Mouse (Mus musculus) midbrain, postnatal 0 days (tissue): ENCODE data around the gene Lca5l. TPM values are rescaled to one million over a fixed set of nuclear protein-coding genes. Genes with fewer than 3 reads are reported as not detected.

Experiments used
- ATAC-seq: fragments of 200-750 bp; cut with Nextera tagmentation; 2 replicates; pipeline ENCODE4 v1.8.0; 2017; ENCODE audit warnings: moderate number of reproducible peaks, mild to moderate bottlenecking, moderate TSS enrichment, moderate library complexity; ENCODE audit not compliant: low FRiP score
- DNase-seq: peaks from one replicate; pipeline ENCODE4 v3.0.0-alpha.2; 2015; ENCODE audit warnings: low spot score
- H3K27ac ChIP-seq: fragments of 300-500 bp; sonication (generic); 2 replicates; pipeline ENCODE4 v1.5.1; 2014; ENCODE audit warnings: low read depth, mild to moderate bottlenecking, low read length, mixed read lengths
- H3K27me3 ChIP-seq: fragments of 300-500 bp; sonication (generic); 2 replicates; pipeline ENCODE4 v1.6.1; 2014; ENCODE audit warnings: low read length, control low read depth, mixed read lengths; ENCODE audit not compliant: insufficient read depth
- H3K36me3 ChIP-seq: fragments of 300-500 bp; sonication (generic); 2 replicates; pipeline ENCODE4 v1.6.1; 2014; ENCODE audit warnings: low read length, control low read depth, mixed read lengths; ENCODE audit not compliant: insufficient read depth
- H3K4me1 ChIP-seq: fragments of 300-500 bp; sonication (generic); 2 replicates; pipeline ENCODE4 v1.6.1; 2014; ENCODE audit warnings: mild to moderate bottlenecking, control low read depth, antibody characterized with exemption, low read length, mixed read lengths; ENCODE audit not compliant: insufficient read depth
- H3K4me2 ChIP-seq: fragments of 300-500 bp; sonication (generic); 2 replicates; pipeline ENCODE4 v1.6.1; 2014; ENCODE audit warnings: low read depth, mild to moderate bottlenecking, low read length, mixed read lengths; ENCODE audit not compliant: poor library complexity, severe bottlenecking
- H3K4me3 ChIP-seq: fragments of 300-500 bp; sonication (generic); 2 replicates; pipeline ENCODE4 v1.5.1; 2014; ENCODE audit warnings: low read depth, mild to moderate bottlenecking, low read length, moderate library complexity
- H3K9ac ChIP-seq: fragments of 300-500 bp; sonication (generic); replicated peaks from 2 replicates; pipeline ENCODE4 v1.6.1; 2014; ENCODE audit warnings: mild to moderate bottlenecking, low read length, moderate library complexity, mixed read lengths; ENCODE audit not compliant: poor library complexity, severe bottlenecking
- H3K9me3 ChIP-seq: fragments of 300-500 bp; sonication (generic); 2 replicates; pipeline ENCODE4 v1.6.1; 2016; ENCODE audit warnings: low read length, control low read depth
- CTCF ChIP-seq: IDR thresholded peaks from 2 replicates; pipeline ENCODE4 v1.5.1; 2016; ENCODE audit warnings: antibody characterized with exemption, mild to moderate bottlenecking
- WGBS: fragments of 180-500 bp; shearing (Covaris S2); extraction: QIAGEN DNeasy Blood & Tissue Kit; methylation state at CpG from one replicate; pipeline ENCODE4 v1.1.7; 2014; 5-methylcytosine and 5-hydroxymethylcytosine counted together
- polyA plus RNA-seq: library from polyadenylated mRNA; unstranded; fragments of >200 nt; fragmentation: Nextera tagmentation; extraction: Ambion mirVana; gene quantifications from 2 replicates; pipeline ENCODE4 v1.2.1, GENCODE M21; 2015
- total RNA-seq: library from RNA; depleted of rRNA; stranded (reverse); fragments of >200 nt; gene quantifications from 2 replicates; pipeline ENCODE4 v1.2.3, GENCODE M21; 2014; rRNA removed

Gene Lca5l
- total and polyA plus RNA-seq, 2 experiments from 2014 or later = 2.4 to 3.0 TPM

- peak overlapping the region; percentile 96 for H3K27ac ChIP-seq
- peaks cover 8% of the 10 kb centered on the region; the same call in 1 of the 2 replicates for H3K4me1 ChIP-seq
- no peak for ATAC-seq
- H3K27me3 ChIP-seq = no peaks in the 10 kb centered on the region
- WGBS = 3% methylated on average over 19 of the region's 19 CpGs
- DNase-seq = peak; percentile 2
- no peaks in the 10 kb centered on the region for H3K9me3 ChIP-seq
- peak overlapping the region; percentile 65 for H3K4me3 ChIP-seq
- H3K36me3 ChIP-seq = peaks cover 15% of the 10 kb centered on the region
- TF ChIP-seq CTCF = no peak
- H3K9ac ChIP-seq = peak overlapping the region; percentile 80
- peak overlapping the region; percentile 68 for H3K4me2 ChIP-seq
These were observed 65.3 kb downstream of the Lca5l start for GRCm38 (mm10) chr16:96126684-96127171.

GRCm38 (mm10) chr16:96120022-96120623, 71.9 kb downstream of the Lca5l start:
- ATAC-seq (no peak), DNase-seq (no peak)
- no peak overlapping the region for H3K4me3 ChIP-seq
- H3K27ac ChIP-seq = no peak overlapping the region
- H3K36me3 ChIP-seq = peaks cover 31% of the 10 kb centered on the region
- no peak overlapping the region for H3K9ac ChIP-seq
- H3K27me3 ChIP-seq = no peaks in the 10 kb centered on the region
- H3K9me3 ChIP-seq = no peaks in the 10 kb centered on the region
- H3K4me2 ChIP-seq = no peak overlapping the region
- no peak for TF ChIP-seq CTCF
- no peaks in the 10 kb centered on the region for H3K4me1 ChIP-seq
- 75% methylated on average over 4 of the region's 4 CpGs for WGBS

GRCm38 (mm10) chr16:96114729-96115128, 77.3 kb downstream of the Lca5l start:
- no peak overlapping the region for H3K9ac ChIP-seq
- 49% methylated on average over 4 of the region's 4 CpGs for WGBS
- 0 out of 2 replicates have a peak, but pooled peaks have one; percentile 12 for TF ChIP-seq CTCF
- H3K36me3 ChIP-seq = 0 out of 2 replicates have a peak, but pooled peaks cover 3% of the 10 kb centered on the region
- H3K4me1 ChIP-seq = no peaks in the 10 kb centered on the region
- DNase-seq (no peak), ATAC-seq (no peak)
- no peaks in the 10 kb centered on the region for H3K9me3 ChIP-seq
- H3K4me3 ChIP-seq = no peak overlapping the region
- no peak overlapping the region for H3K27ac ChIP-seq
- H3K4me2 ChIP-seq = no peak overlapping the region
- no peaks in the 10 kb centered on the region for H3K27me3 ChIP-seq

GRCm38 (mm10) chr16:96112769-96113168, 79.3 kb downstream of the Lca5l start:
- ATAC-seq = no peak
- Histone ChIP-seq H3K27ac (no peak overlapping the region), H3K9me3 (no peaks in the 10 kb centered on the region), H3K27me3 (no peaks in the 10 kb centered on the region), H3K36me3 (no peaks in the 10 kb centered on the region), H3K4me2 (no peak overlapping the region), H3K4me1 (no peaks in the 10 kb centered on the region), H3K9ac (no peak overlapping the region), H3K4me3 (no peak overlapping the region)
- DNase-seq = no peak
- no peak for TF ChIP-seq CTCF
- 54% methylated on average over 2 of the region's 2 CpGs for WGBS

- Histone ChIP-seq H3K36me3 (no peaks in the 10 kb centered on the region), H3K4me3 (no peak overlapping the region), H3K9me3 (peaks cover 3% of the 10 kb centered on the region; the same call in 1 of the 2 replicates), H3K27me3 (no peaks in the 10 kb centered on the region), H3K4me2 (no peak overlapping the region), H3K9ac (no peak overlapping the region), H3K27ac (no peak overlapping the region), H3K4me1 (no peaks in the 10 kb centered on the region)
- no peak for TF ChIP-seq CTCF
- DNase-seq (no peak), ATAC-seq (no peak)
- WGBS = 84% methylated on average over 5 of the region's 5 CpGs
These were observed 81.3 kb downstream of the Lca5l start for GRCm38 (mm10) chr16:96110655-96111345.

- Histone ChIP-seq H3K36me3 (no peaks in the 10 kb centered on the region), H3K4me2 (no peak overlapping the region), H3K9ac (no peak overlapping the region), H3K4me3 (no peak overlapping the region), H3K9me3 (peaks cover 3% of the 10 kb centered on the region; the same call in 1 of the 2 replicates), H3K4me1 (no peaks in the 10 kb centered on the region), H3K27me3 (no peaks in the 10 kb centered on the region), H3K27ac (no peak overlapping the region)
- 70% methylated on average over 4 of the region's 4 CpGs for WGBS
- DNase-seq (no peak), ATAC-seq (no peak)
- TF ChIP-seq CTCF = no peak
These were observed 82.4 kb downstream of the Lca5l start for GRCm38 (mm10) chr16:96109673-96110072.

Other genes starting within 250 kb of the Lca5l start
- gene Psmg1, start 201.3 kb downstream of the Lca5l start, total RNA-seq = 25.4 and 27.3 TPM in 2 replicates
- gene Psmg1, start 201.3 kb downstream of the Lca5l start, polyA plus RNA-seq = 50.9 and 53.7 TPM in 2 replicates
- gene Brwd1, start 109.7 kb downstream of the Lca5l start, total RNA-seq = 151 and 186 TPM in 2 replicates
- gene Brwd1, start 109.7 kb downstream of the Lca5l start, polyA plus RNA-seq = 169 and 173 TPM in 2 replicates
- 106 and 119 TPM in 2 replicates for gene Hmgn1, start 64.5 kb downstream of the Lca5l start, total RNA-seq
- 184 and 202 TPM in 2 replicates for gene Hmgn1, start 64.5 kb downstream of the Lca5l start, polyA plus RNA-seq
- gene Wrb, start 46.9 kb downstream of the Lca5l start, total RNA-seq = 190 and 218 TPM in 2 replicates
- gene Wrb, start 46.9 kb downstream of the Lca5l start, polyA plus RNA-seq = 212 and 228 TPM in 2 replicates
- gene Sh3bgr, start 8.2 kb upstream of the Lca5l start, total RNA-seq = 2.2 and 2.4 TPM in 2 replicates
- gene Sh3bgr, start 8.2 kb upstream of the Lca5l start, polyA plus RNA-seq = 5.4 and 6.8 TPM in 2 replicates
- gene B3galt5, start 43.5 kb upstream of the Lca5l start, total RNA-seq = 9.0 and 12.1 TPM in 2 replicates
- gene B3galt5, start 43.5 kb upstream of the Lca5l start, polyA plus RNA-seq = 5.9 and 6.1 TPM in 2 replicates